Mouse (Mus musculus) intestine, embryonic 15.5 days (tissue): ENCODE data around the gene Gpr25. TPM values are rescaled to one million over a fixed set of nuclear protein-coding genes. Genes with fewer than 3 reads are reported as not detected.
A peak's percentile ranks its signal among the peaks of the same experiment; 100 is the strongest.

ENCODE experiments used
- ATAC-seq: fragments of 200-750 bp; cut with Nextera tagmentation; 2 replicates; pipeline ENCODE4 v1.8.0; 2017; ENCODE audit warnings: moderate TSS enrichment, moderate library complexity
- H3K27ac ChIP-seq: fragments of 300-500 bp; sonication (generic); 2 replicates; pipeline ENCODE4 v1.5.1; 2015; ENCODE audit warnings: mild to moderate bottlenecking, inconsistent platforms
- H3K27me3 ChIP-seq: fragments of 300-500 bp; sonication (generic); replicated peaks from 2 replicates; pipeline ENCODE4 v1.6.1; 2015; ENCODE audit warnings: inconsistent platforms
- H3K36me3 ChIP-seq: fragments of 300-500 bp; sonication (generic); 2 replicates; pipeline ENCODE4 v1.6.1; 2015; ENCODE audit warnings: inconsistent platforms
- H3K4me1 ChIP-seq: fragments of 300-500 bp; sonication (generic); replicated peaks from 2 replicates; pipeline ENCODE4 v1.6.1; 2015; ENCODE audit warnings: inconsistent platforms
- H3K4me2 ChIP-seq: fragments of 300-500 bp; sonication (generic); replicated peaks from 2 replicates; pipeline ENCODE4 v1.6.1; 2015; ENCODE audit warnings: mild to moderate bottlenecking, inconsistent platforms
- H3K4me3 ChIP-seq: fragments of 300-500 bp; sonication (generic); replicated peaks from 2 replicates; pipeline ENCODE4 v1.5.1; 2015; ENCODE audit warnings: inconsistent platforms
- H3K9ac ChIP-seq: fragments of 300-500 bp; sonication (generic); 2 replicates; pipeline ENCODE4 v1.6.1; 2015; ENCODE audit warnings: inconsistent platforms
- H3K9me3 ChIP-seq: fragments of 300-500 bp; sonication (generic); 2 replicates; pipeline ENCODE4 v1.6.1; 2016; ENCODE audit warnings: inconsistent platforms
- WGBS: fragments of 180-500 bp; shearing (Covaris S2); methylation state at CpG from one replicate; pipeline ENCODE4 v1.1.7; 2015; 5-methylcytosine and 5-hydroxymethylcytosine counted together
- polyA plus RNA-seq: library from polyadenylated mRNA; unstranded; fragments of >200 nt; fragmentation: Nextera tagmentation; extraction: Ambion mirVana; gene quantifications from 2 replicates; pipeline ENCODE4 v1.2.1, GENCODE M21; 2015

Gpr25 gene
- not detected in 2 replicates for polyA plus RNA-seq

GRCm38 (mm10) chr1:136260635-136261238 is at the start of gene Gpr25:
Gene Gpr25, minus strand, starts transcription at chr1:136260873.
- H3K9ac ChIP-seq: peak within 1 kb of the TSS; percentile 49
- H3K27ac ChIP-seq: no peak within 1 kb of the TSS
- ATAC-seq: peak; percentile 52
- peak within 1 kb of the TSS; percentile 99 for H3K4me2 ChIP-seq
- peaks cover 49% of the 10 kb centered on the region for H3K27me3 ChIP-seq
- WGBS: 10% methylated on average over 28 of the region's 28 CpGs
- H3K36me3 ChIP-seq: no peaks in the 10 kb centered on the region
- peak within 1 kb of the TSS; percentile 55 for H3K4me3 ChIP-seq
- H3K4me1 ChIP-seq: peaks cover 13% of the 10 kb centered on the region
- H3K9me3 ChIP-seq: no peaks in the 10 kb centered on the region

DNA sequence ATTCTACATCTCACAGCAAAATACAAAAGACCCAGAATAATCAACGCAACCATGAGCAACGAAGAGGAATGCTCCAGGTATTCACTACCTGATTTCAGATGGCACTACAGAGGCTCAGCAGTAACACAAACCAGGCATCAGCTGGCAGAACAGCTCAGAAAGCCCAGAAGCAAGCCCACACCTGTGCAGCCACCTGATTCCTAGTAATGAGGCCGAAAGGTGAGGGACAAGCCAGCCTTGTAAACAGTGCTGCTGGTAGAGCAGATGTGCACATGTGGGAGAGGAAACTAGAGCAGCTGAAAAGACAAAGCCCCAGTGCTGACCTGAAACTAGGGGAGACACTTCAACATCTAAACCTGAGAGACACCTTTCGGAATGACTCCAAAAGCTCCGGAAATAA is 48.5 kb upstream of the Gpr25 start:
- WGBS: 93% methylated on average over 5 of the region's 5 CpGs
- H3K4me3 ChIP-seq: no peak overlapping the region
- H3K4me2 ChIP-seq: no peak overlapping the region
- no peak overlapping the region for H3K27ac ChIP-seq
- H3K9me3 ChIP-seq: no peaks in the 10 kb centered on the region
- H3K36me3 ChIP-seq: no peaks in the 10 kb centered on the region
- H3K9ac ChIP-seq: no peak overlapping the region
- H3K27me3 ChIP-seq: no peaks in the 10 kb centered on the region
- H3K4me1 ChIP-seq: no peaks in the 10 kb centered on the region
- no peak for ATAC-seq

- no peak overlapping the region for H3K4me2 ChIP-seq
- no peaks in the 10 kb centered on the region for H3K9me3 ChIP-seq
- H3K9ac ChIP-seq: no peak overlapping the region
- H3K36me3 ChIP-seq: no peaks in the 10 kb centered on the region
- no peak overlapping the region for H3K4me3 ChIP-seq
- H3K27me3 ChIP-seq: no peaks in the 10 kb centered on the region
- 84% methylated on average over 3 of the region's 3 CpGs for WGBS
- peak; percentile 41; the same call in 1 of the 2 replicates for ATAC-seq
- H3K4me1 ChIP-seq: no peaks in the 10 kb centered on the region
- no peak overlapping the region for H3K27ac ChIP-seq
Observed at GRCm38 (mm10) chr1:136306424-136306823, 45.8 kb upstream of the Gpr25 start.

- H3K9ac ChIP-seq: no peak overlapping the region
- no peaks in the 10 kb centered on the region for H3K36me3 ChIP-seq
- ATAC-seq: no peak
Observed at GRCm38 (mm10) chr1:136293961-136294360, 33.3 kb upstream of the Gpr25 start.

GRCm38 (mm10) chr1:136289803-136290202 is 29.1 kb upstream of the Gpr25 start:
- WGBS: 68% methylated on average over 1 of the region's 1 CpGs
- Histone ChIP-seq H3K4me1 (no peaks in the 10 kb centered on the region), H3K36me3 (no peaks in the 10 kb centered on the region), H3K9me3 (no peaks in the 10 kb centered on the region), H3K4me3 (no peak overlapping the region), H3K9ac (no peak overlapping the region), H3K27me3 (no peaks in the 10 kb centered on the region), H3K4me2 (no peak overlapping the region), H3K27ac (no peak overlapping the region)
- no peak for ATAC-seq

More at GRCm38 (mm10) chr1:136293961-136294360, 33.3 kb upstream of the Gpr25 start:
- Histone ChIP-seq H3K4me2 (no peak overlapping the region), H3K27ac (no peak overlapping the region), H3K27me3 (no peaks in the 10 kb centered on the region), H3K4me1 (no peaks in the 10 kb centered on the region), H3K4me3 (no peak overlapping the region), H3K9me3 (no peaks in the 10 kb centered on the region)

DNA sequence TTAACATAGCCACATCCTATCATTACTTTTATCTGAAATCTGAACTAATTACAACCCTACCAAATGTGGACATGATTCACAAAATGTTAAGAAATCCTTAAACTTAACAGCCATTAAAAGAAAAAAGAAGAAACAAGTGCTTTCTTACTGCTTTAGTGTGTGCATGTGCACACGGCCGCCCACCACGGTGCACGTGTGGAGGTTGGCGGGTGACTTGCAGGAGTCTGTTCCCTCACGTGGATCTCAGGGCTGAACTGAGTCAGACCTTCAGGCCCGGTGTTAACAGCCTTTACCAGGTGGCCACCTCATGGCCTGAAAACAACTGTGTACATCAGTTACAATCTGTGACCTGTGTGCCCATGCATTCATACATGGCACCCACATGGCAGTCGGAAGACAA is 16.7 kb upstream of the Gpr25 start:
- H3K9ac ChIP-seq: no peak overlapping the region
- no peak for ATAC-seq
- no peak overlapping the region for H3K4me2 ChIP-seq
- no peak overlapping the region for H3K4me3 ChIP-seq
- no peaks in the 10 kb centered on the region for H3K4me1 ChIP-seq
- H3K27ac ChIP-seq: no peak overlapping the region
- peaks cover 15% of the 10 kb centered on the region; the same call in 1 of the 2 replicates for H3K36me3 ChIP-seq
- 91% methylated on average over 8 of the region's 8 CpGs for WGBS
- no peaks in the 10 kb centered on the region for H3K27me3 ChIP-seq
- no peaks in the 10 kb centered on the region for H3K9me3 ChIP-seq

DNA sequence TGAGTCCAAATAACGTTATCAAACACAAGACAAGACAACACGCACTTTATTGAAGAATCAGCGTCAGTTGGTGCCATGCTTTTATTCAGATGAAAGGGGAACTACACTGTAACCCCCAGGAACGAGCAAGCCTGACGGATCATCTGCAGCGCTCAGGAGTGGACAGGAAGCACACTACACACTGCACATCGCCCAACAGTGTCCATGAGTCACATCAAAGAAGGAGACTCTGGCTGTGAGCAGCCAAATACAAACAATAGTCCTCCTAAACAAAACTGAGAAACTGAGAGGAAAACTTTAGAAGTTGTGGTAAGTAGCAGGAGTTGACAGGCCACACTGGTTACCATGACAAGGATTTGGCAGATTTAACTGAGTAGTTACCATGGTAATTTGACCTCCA is 7.6 kb upstream of the Gpr25 start:
- no peaks in the 10 kb centered on the region for H3K4me1 ChIP-seq
- no peaks in the 10 kb centered on the region; the same call in 1 of the 2 replicates for H3K27me3 ChIP-seq
- WGBS: 80% methylated on average over 7 of the region's 7 CpGs
- H3K9me3 ChIP-seq: no peaks in the 10 kb centered on the region
- H3K4me2 ChIP-seq: no peak overlapping the region
- no peak overlapping the region for H3K4me3 ChIP-seq
- no peak for ATAC-seq
- H3K9ac ChIP-seq: no peak overlapping the region
- H3K27ac ChIP-seq: no peak overlapping the region
- 0 out of 2 replicates have a peak, but pooled peaks cover under 1% of the 10 kb centered on the region for H3K36me3 ChIP-seq

GRCm38 (mm10) chr1:136266127-136266526 is 5.5 kb upstream of the Gpr25 start:
- H3K4me1 ChIP-seq: no peaks in the 10 kb centered on the region
- 45% methylated on average over 6 of the region's 6 CpGs for WGBS

GRCm38 (mm10) chr1:136263355-136263754 is 2.7 kb upstream of the Gpr25 start:
- 88% methylated on average over 5 of the region's 5 CpGs for WGBS
- Histone ChIP-seq H3K27me3 (peaks cover 37% of the 10 kb centered on the region), H3K36me3 (no peaks in the 10 kb centered on the region), H3K9me3 (no peaks in the 10 kb centered on the region), H3K9ac (no peak overlapping the region), H3K4me2 (no peak overlapping the region), H3K27ac (no peak overlapping the region), H3K4me3 (no peak overlapping the region), H3K4me1 (peaks cover 13% of the 10 kb centered on the region)
- ATAC-seq: no peak

More at GRCm38 (mm10) chr1:136266127-136266526, 5.5 kb upstream of the Gpr25 start:
- Histone ChIP-seq H3K27ac (no peak overlapping the region), H3K4me2 (no peak overlapping the region), H3K4me3 (no peak overlapping the region), H3K9me3 (no peaks in the 10 kb centered on the region), H3K36me3 (no peaks in the 10 kb centered on the region), H3K9ac (no peak overlapping the region), H3K27me3 (peaks cover 9% of the 10 kb centered on the region)
- no peak for ATAC-seq

DNA sequence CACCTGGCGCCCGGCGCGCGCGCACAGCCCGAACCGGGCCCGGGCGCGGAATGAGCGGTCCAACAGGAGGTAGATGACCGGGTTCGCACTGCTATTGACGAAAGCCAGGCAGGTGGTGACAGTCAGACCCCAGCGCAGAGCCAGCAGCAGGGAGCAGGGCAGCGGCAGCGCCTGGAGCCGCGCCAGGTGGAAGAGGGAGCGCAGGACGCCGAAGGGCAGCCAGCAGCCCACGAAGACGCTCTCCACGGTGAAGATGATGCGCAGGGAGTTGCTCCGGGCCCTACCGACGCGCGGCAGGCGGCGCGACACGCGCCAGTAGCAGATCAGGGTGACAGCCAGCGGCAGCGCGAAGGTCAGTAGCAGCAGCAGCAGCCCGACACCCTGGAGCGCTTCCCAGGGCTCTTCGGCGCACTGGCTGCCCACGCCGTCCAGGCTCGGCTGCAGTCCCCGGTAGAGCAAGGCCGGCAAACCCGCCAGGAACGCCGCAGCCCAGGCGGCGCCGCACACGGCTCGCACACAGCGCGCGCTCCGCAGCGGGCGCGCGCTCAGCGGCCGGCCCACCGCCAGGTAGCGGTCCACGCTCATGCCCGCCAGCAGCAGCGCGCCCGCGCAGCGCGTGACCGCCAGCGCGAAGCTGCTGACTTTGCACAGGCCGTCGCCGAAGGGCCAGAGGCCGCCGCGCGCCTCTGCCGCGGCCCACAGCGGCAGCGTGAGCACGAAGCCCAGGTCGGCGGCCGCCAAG is 609 bp downstream of the Gpr25 start:
- ATAC-seq: peak; percentile 83
- peak overlapping the region; percentile 49 for H3K9ac ChIP-seq
- WGBS: under 1% methylated on average over 82 of the region's 95 CpGs

GRCm38 (mm10) chr1:136259543-136259892 is 1.2 kb downstream of the Gpr25 start:
- Histone ChIP-seq H3K9ac (no peak overlapping the region), H3K27ac (no peak overlapping the region), H3K36me3 (no peaks in the 10 kb centered on the region), H3K27me3 (peaks cover 49% of the 10 kb centered on the region), H3K4me3 (peak overlapping the region; percentile 55), H3K4me1 (peaks cover 13% of the 10 kb centered on the region), H3K4me2 (peak overlapping the region; percentile 99), H3K9me3 (no peaks in the 10 kb centered on the region)
- WGBS: 3% methylated on average over 16 of the region's 16 CpGs
- peak; percentile 24; the same call in 1 of the 2 replicates for ATAC-seq

More for the DNA sequence above, 609 bp downstream of the Gpr25 start:
- H3K4me2 ChIP-seq: peak overlapping the region; percentile 99
- H3K36me3 ChIP-seq: no peaks in the 10 kb centered on the region
- no peaks in the 10 kb centered on the region for H3K9me3 ChIP-seq
- H3K4me3 ChIP-seq: peak overlapping the region; percentile 55
- H3K27ac ChIP-seq: no peak overlapping the region
- H3K4me1 ChIP-seq: peaks cover 13% of the 10 kb centered on the region
- peaks cover 49% of the 10 kb centered on the region for H3K27me3 ChIP-seq

DNA sequence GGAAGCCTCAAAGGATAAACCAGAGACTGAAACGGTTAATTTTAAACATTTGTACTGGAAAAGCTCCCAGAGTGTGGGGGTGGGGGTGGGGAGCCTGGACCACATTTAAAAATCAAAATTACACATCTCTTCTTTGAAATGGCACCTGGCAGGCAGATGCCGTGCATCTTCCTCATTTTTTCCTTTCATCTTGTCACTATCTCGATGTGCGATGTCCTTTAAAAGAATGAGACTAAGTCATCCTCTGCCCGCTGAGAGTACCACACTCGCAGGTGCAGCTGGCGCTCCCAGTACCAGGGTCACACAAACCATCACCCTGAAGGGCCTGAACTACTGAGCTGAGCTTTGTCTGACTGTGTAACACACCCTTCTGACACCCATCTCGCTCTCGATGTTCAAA is 2.2 kb downstream of the Gpr25 start:
- no peak overlapping the region for H3K27ac ChIP-seq
- H3K4me1 ChIP-seq: peaks cover 13% of the 10 kb centered on the region
- H3K4me2 ChIP-seq: no peak overlapping the region
- no peak for ATAC-seq
- peaks cover 49% of the 10 kb centered on the region for H3K27me3 ChIP-seq
- H3K9me3 ChIP-seq: no peaks in the 10 kb centered on the region
- no peak overlapping the region for H3K4me3 ChIP-seq
- H3K36me3 ChIP-seq: no peaks in the 10 kb centered on the region
- 70% methylated on average over 9 of the region's 9 CpGs for WGBS
- H3K9ac ChIP-seq: no peak overlapping the region

- no peak for ATAC-seq
- Histone ChIP-seq H3K9me3 (no peaks in the 10 kb centered on the region), H3K9ac (no peak overlapping the region), H3K4me1 (peaks cover 11% of the 10 kb centered on the region), H3K36me3 (no peaks in the 10 kb centered on the region), H3K4me3 (no peak overlapping the region), H3K4me2 (no peak overlapping the region), H3K27ac (no peak overlapping the region), H3K27me3 (peaks cover 35% of the 10 kb centered on the region)
- WGBS: 41% methylated on average over 8 of the region's 8 CpGs
Observed at GRCm38 (mm10) chr1:136255657-136256056, 5.0 kb downstream of the Gpr25 start.
